Mouse (Mus musculus): Measurements from ENCODE around the gene Zfp536.

- TF ChIP-seq CTCF (IDR thresholded peaks at IDR 0.05; ENCODE audit: borderline replicate concordance, control insufficient read depth, extremely low read depth, insufficient read depth, low read length, poor library complexity) (no peak), POLR2A (IDR thresholded peaks at IDR 0.05; ENCODE audit: control insufficient read depth, extremely low read depth, insufficient read depth, low read length, poor library complexity) (no peak)
Measured at GRCm38 (mm10) chr7:37439912-37440311, 333.5 kb downstream of the Zfp536 start.

Data from thymus, adult 2 months (tissue).